Mouse (Mus musculus) testis, postnatal 14 days (tissue): ENCODE data around the gene C130073F10Rik.
"Not testable (repeated sequence)": the region's sequence is repeated elsewhere in the genome, so short reads cannot be mapped to it uniquely, and the experiment has no call there.

Source experiments
- DNase-seq: peaks from one replicate; pipeline ENCODE4 v3.0.0; 2021; ENCODE audit warnings: low spot score

The C130073F10Rik gene

DNA sequence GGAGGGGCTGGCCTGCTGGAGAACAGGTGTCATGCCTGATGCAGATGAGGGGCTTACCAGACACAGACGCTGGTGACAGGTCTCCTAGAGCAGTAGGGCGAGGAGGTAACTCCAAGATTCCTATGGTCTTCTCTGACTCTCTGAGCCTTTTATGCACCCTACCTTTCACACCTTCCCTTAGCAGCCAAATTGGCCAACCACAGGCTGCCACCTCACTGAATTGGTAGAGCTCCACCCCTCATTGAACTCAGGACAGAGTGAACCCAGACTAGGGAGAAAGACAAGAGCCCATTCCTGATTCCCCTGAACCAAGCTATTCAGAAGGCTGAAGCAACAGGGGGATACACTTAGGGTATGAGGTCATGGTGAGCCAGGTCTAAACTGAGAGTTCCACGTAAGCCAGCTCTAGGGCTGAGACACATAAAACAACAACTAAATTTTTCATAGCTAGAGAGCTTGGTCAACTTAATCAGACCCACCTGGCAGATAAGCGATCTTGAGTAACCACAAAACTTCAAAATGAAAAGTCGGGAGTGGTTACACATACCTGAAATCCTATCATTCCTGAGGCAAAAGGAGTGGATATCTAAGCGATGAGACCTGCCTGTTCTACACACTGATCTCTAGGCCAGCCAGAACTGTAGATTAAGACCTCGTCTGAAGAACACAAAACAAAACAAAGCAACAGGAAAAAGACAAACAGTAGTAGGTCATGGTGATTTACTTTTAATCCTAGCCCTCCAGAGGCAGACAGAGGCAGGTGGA, at the start of gene C130073F10Rik:
C130073F10Rik (minus strand) TSS at position 134 of the 765 bp plus-strand sequence.
- DNase-seq = no peak

DNA sequence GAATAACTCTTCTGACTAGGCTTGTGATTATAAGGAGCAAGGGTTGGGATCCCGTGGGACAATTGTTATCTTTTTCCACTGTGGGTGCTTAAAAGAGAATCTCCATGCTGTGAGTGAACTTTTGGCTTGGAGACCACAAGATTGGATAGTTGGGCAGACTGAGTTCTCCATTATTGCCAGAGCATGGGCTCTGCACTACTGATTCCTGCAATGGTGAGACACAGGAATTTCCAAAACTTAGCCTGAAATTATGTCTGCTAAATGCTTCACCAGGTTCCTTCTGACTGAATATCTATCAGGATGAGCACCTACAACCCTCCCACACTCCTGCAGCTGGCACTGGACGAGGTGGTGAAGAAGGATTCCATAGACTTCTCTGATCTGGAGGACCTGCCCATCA, 46.5 kb upstream of the C130073F10Rik start, which contains the start of gene Gm12794:
Gm12794 (plus strand) TSS at position 301 of the 400 bp plus-strand sequence.
- DNase-seq = not testable (repeated sequence)

DNA sequence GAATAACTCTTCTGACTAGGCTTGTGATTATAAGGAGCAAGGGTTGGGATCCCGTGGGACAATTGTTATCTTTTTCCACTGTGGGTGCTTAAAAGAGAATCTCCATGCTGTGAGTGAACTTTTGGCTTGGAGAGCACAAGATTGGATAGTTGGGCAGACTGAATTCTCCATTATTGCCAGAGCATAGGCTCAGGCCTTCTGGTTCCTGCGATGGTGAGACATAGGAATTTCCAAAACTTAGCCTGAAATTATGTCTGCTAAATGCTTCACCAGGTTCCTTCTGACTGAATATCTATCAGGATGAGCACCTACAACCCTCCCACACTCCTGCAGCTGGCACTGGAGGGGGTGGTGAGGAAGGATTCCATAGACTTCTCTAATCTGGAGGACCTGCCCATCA, 15.2 kb upstream of the C130073F10Rik start, which contains the start of gene Gm12800:
Gm12800 (plus strand) TSS at position 301 of the 400 bp plus-strand sequence.
- DNase-seq = not testable (repeated sequence)

DNA sequence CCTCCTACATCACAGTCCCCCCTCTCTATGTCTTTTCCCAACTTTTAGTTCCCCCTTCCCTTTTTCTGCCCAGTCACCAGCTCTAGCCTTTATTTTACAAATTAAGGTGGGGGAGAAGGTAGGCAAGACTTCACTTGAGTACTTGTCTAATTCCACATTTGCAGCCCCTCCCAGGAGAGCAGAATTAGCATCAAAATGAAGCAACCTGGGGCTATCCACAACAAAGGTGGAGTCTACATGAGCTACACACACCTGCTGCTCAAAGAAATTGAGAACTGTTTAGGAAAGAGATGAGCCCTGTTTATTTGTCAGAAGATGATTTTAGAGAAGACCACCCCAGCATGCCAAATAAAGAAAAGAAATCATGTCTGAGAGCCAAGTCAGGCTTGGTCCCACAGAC, 4.2 kb downstream of the C130073F10Rik start:
- no peak for DNase-seq

DNA sequence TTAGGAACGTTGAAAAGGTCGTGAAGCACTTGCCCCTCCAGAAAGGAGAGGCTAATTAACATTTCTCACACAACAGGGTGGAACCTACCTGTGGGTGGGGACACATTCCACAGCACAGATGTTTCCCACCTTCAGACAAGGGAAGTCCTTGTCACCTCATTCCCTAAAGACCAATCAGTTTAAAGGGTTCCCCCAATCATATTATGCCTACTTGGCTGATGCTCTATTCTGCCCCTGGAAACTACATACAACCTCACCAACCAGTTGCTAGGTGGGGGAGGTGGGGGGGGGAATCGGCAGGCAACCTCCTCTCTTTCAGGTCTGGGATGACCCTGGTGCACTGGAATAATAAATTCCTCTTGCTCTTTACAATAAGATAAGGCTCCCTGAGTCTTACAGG, 9.9 kb downstream of the C130073F10Rik start:
- DNase-seq = no peak

DNA sequence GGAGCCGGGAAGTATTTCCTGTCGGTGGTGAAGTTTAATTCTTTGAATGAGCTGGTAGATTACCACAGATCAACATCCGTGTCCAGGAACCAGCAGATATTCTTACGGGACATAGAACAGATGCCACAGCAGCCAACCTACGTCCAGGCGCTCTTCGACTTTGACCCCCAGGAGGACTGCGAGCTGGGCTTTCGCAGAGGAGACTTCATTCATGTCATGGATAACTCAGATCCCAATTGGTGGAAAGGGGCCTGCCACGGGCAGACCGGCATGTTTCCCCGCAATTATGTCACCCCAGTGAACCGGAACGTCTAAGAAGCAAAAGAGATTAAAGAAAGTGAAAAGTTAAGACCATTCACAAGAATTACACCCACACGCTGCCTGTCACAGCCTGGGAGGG, 17.9 kb downstream of the C130073F10Rik start:
- not testable (repeated sequence) for DNase-seq

DNA sequence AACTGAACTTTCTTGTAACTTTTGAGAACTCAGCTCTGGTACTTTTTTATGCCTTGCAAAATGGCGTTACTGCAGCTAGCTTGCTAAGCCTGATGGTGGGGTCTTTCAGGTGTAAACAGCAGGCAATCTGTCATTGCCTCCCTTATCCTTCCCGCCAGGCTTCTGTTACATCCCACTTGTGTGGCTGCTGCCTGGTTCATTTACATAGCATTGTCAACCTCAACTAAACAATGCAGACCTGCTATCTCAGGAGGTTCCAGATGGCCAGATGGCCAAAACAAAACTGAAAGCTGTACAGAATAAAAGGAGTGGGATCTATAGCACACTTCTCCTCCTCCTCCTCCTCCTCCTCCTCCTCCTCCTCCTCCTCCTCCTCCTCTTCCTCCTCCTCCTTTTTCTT, 21.6 kb downstream of the C130073F10Rik start:
- DNase-seq = not testable (repeated sequence)

DNA sequence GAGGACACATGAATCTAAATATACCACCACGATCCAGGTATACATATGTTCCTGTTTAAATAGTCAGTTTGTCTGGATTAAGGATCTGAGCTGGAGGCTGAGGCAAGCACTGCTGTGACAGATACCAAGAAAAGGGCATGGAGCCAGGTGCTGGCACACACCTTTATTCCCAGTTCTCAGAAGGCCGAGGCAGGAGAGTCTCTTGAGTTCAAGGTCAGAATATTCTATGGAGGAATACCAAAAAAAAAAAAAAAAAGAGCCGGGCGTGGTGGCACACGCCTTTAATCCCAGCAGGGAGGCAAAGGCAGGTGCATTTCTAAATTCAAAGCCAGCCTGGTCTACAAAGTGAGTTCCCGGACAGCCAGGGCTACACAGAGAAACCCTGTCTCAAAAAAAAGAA, 31.3 kb downstream of the C130073F10Rik start:
- no peak for DNase-seq

DNA sequence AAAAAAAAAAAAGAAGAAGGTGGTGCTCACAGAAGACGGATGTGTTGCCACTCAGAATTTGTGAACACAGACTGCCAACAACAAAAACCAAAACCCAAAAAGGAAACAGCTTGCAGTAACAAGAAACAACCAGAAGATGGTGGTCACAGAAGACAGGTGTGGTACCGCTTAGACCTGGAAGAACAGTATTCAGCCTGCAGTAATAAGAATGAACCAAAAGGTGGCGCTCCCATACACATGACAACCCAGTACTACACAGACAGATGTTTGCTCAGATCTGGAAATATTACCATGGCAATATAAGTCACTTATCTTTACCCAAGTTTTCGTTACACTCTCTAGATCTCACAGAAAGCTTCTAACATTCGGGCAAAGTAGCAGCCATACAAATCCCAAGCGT, 32.7 kb downstream of the C130073F10Rik start:
- DNase-seq = peak; percentile 10

DNA sequence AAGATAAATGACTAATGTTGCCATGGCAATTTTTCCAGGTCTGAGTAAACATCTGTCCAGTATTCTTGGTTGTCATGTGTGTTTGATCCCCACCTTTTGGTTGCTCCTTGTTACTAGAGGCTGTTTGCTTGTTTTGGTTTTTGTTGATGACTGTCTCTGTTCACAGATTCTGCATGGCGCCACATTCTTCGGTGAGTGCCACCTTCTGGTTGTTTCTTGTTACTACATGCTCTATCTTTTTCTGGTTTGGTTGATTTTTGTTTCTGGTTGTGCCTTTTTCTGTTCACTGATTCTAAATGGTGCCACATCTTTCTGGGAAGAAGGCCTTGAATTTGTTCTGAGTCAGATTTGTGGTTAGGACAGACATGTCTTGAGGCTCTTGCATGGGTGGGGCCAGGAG, 42.7 kb downstream of the C130073F10Rik start:
- no peak for DNase-seq

DNA sequence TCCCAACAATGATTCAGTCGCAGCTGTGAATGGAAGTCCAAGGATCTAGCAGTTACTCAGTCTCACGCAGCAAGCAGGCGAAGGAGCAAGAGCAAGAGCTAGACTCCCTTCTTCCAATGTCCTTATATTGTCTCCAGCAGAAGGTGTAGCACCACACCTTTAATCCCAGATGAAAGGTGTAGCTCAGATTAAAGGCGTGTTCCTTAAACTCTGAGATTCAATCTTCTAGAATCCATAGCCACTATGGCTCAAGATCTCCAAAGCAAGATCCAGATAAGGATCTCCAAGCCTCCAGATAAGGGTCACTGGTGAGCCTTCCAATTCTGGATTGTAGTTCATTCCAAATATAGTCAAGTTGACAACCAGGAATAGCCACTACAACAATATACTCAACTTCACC, 49.7 kb downstream of the C130073F10Rik start, which contains the start of gene B020004J07Rik:
B020004J07Rik (minus strand) TSS at position 101 of the 400 bp plus-strand sequence.
- DNase-seq = not testable (repeated sequence)
